Mouse (Mus musculus) thymus, adult 2 months (tissue): Measurements from ENCODE around the gene Pced1b. TPM values are rescaled to one million over a fixed set of nuclear protein-coding genes. Genes with fewer than 3 reads are reported as not detected.

Experiments used
- DNase-seq: peaks from one replicate; pipeline ENCODE4 v3.0.0; 2021
- H3K27ac ChIP-seq: fragments of 200-500 bp; 2 replicates; pipeline ENCODE4 v1.5.1; 2012; ENCODE audit warnings: low read length, control low read depth; ENCODE audit not compliant: control insufficient read depth, insufficient read depth
- H3K27me3 ChIP-seq: fragments of 200-500 bp; 2 replicates; pipeline ENCODE4 v1.6.1; 2012; ENCODE audit warnings: mild to moderate bottlenecking, low read length, moderate library complexity, mixed read lengths; ENCODE audit not compliant: control insufficient read depth, insufficient read depth
- H3K36me3 ChIP-seq: fragments of 200-500 bp; 2 replicates; pipeline ENCODE4 v1.6.1; 2012; ENCODE audit warnings: mild to moderate bottlenecking, low read length, moderate library complexity; ENCODE audit not compliant: control insufficient read depth, insufficient read depth
- H3K4me1 ChIP-seq: fragments of 200-500 bp; replicated peaks from 2 replicates; pipeline ENCODE4 v1.6.1; 2012; ENCODE audit warnings: low read length; ENCODE audit not compliant: control insufficient read depth, insufficient read depth
- H3K4me3 ChIP-seq: fragments of 200-500 bp; 2 replicates; pipeline ENCODE4 v1.5.1; 2012; ENCODE audit warnings: mild to moderate bottlenecking, low read length, control low read depth, moderate library complexity; ENCODE audit not compliant: control insufficient read depth, insufficient read depth
- CTCF ChIP-seq: fragments of 200-500 bp; IDR thresholded peaks from 2 replicates; pipeline ENCODE4 v1.5.1; 2012; ENCODE audit warnings: mild to moderate bottlenecking, control low read depth, low read length, moderate library complexity, borderline replicate concordance; ENCODE audit not compliant: control insufficient read depth, poor library complexity, insufficient read depth; ENCODE audit errors: extremely low read depth
- POLR2A ChIP-seq: fragments of 200-500 bp; IDR thresholded peaks from 2 replicates; pipeline ENCODE4 v1.6.1; 2012; ENCODE audit warnings: mild to moderate bottlenecking, low read length, control low read depth, moderate library complexity; ENCODE audit not compliant: control insufficient read depth, poor library complexity, insufficient read depth; ENCODE audit errors: extremely low read depth
- WGBS: fragments of 180-500 bp; shearing (Covaris S2); methylation state at CpG from one replicate; pipeline ENCODE4 v1.1.7; 2018; 5-methylcytosine and 5-hydroxymethylcytosine counted together
- polyA plus RNA-seq: library from polyadenylated mRNA; depleted of rRNA; stranded (reverse); fragments of >200 nt; gene quantifications from 2 replicates; pipeline ENCODE4 v1.2.3, GENCODE M21; 2012; rRNA removed

Pced1b gene
- polyA plus RNA-seq, 1 experiment: 26.7 TPM

- DNase-seq: no peak
- Histone ChIP-seq H3K4me1 (peaks cover 10% of the 10 kb centered on the region), H3K27me3 (no peaks in the 10 kb centered on the region), H3K36me3 (no peaks in the 10 kb centered on the region), H3K27ac (no peak overlapping the region), H3K4me3 (no peak overlapping the region)
- TF ChIP-seq POLR2A (no peak), CTCF (no peak)
- WGBS: 75% methylated on average over 12 of the region's 12 CpGs
These were observed 182.4 kb downstream of the Pced1b start for GRCm38 (mm10) chr15:97429201-97429900.

DNA sequence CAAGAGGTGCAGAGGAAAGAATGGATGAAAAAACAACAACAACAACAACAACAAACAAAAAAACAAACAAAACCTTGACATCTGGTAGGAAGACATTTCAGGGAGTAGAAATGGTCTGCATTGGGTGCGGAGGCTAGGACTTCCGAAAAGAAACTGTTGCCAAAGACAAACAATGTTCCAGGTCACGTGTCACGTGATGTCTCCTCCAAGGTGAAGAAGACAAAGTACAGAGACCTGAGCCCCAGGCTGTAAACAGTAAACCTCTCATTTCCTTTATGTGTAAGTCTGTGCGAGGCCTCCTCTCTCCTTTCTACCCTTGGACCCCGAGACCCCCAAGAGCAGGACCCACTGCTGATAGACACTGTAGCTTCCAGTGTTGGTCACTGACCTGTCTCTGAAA lies 184.6 kb downstream of the Pced1b start:
- no peaks in the 10 kb centered on the region for H3K36me3 ChIP-seq
- DNase-seq: no peak
- WGBS: 97% methylated on average over 6 of the region's 6 CpGs
- H3K4me1 ChIP-seq: peaks cover 3% of the 10 kb centered on the region
- TF ChIP-seq POLR2A (no peak), CTCF (no peak)
- H3K27ac ChIP-seq: no peak overlapping the region
- no peak overlapping the region for H3K4me3 ChIP-seq
- no peaks in the 10 kb centered on the region for H3K27me3 ChIP-seq

DNA sequence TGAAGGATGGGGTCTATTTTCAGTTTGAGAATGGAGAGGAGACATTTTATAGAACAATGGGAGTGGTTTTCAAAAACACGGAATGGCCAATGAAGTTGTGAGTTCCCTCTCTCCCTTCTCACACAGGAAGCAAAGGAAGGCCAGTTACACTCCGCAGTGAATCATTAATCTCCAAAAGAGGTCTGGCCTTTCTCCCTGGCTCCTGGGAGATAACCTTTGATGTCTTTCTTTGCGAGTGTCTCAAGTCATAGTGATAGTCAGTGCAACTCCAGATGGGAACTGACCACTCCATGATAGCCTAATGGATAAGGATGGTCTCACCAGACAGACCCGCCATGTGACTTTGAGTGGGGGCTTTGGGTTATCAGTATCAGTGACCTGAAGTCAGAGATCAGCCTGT lies 185.3 kb downstream of the Pced1b start:
- H3K4me1 ChIP-seq: peaks cover 3% of the 10 kb centered on the region
- H3K36me3 ChIP-seq: no peaks in the 10 kb centered on the region
- no peak for DNase-seq
- WGBS: 94% methylated on average over 4 of the region's 4 CpGs
- TF ChIP-seq CTCF (no peak), POLR2A (no peak)
- no peaks in the 10 kb centered on the region for H3K27me3 ChIP-seq
- no peak overlapping the region for H3K27ac ChIP-seq
- H3K4me3 ChIP-seq: no peak overlapping the region

Other genes starting within 250 kb of the Pced1b start
- 1.8 and 2.2 TPM in 2 replicates for gene Slc38a4, start 191.2 kb upstream of the Pced1b start, polyA plus RNA-seq
- 2.5 and 2.8 TPM in 2 replicates for gene Amigo2, start 180 bp downstream of the Pced1b start, polyA plus RNA-seq